Mouse (Mus musculus): ENCODE measurements at regions not wholly inside any gene's neighbourhood (a gene's known extent, or its start where the extent isn't known, plus 50 kb on each side); places are given as distances from the start of the nearest gene placed in this dataset.

- TF ChIP-seq CTCF (IDR thresholded peaks at IDR 0.05; ENCODE audit: control insufficient read depth, insufficient read depth, insufficient read length) = no peak
- no peak for TF ChIP-seq MAX (IDR thresholded peaks at IDR 0.05)
Measured at GRCm38 (mm10) chr8:8426201-8426600, 234.8 kb downstream of the Efnb2 start.

Measured in C2C12 (cell line).